Mouse (Mus musculus): Measurements from ENCODE around the gene Dlg1.

DNA sequence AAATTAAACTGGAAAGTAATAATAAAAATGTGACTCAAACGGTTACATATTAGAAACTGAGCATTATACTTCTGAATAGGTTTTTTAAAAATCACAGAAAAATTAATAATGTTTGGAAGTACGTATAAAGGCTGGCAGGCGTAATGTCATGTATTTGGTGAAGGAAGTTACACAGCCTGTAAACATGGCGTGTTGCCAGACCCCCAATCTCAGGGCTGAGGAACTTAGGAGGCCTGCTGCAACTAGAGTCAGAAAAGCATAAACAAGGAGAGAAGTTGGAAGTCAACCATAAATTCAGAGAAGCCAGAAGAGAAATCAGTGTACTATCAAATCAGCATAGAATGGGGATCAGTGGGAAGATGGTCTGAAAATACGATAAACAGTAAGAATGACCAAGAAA is 200.7 kb downstream of the Dlg1 start:
- TF ChIP-seq POLR2A (IDR thresholded peaks at IDR 0.05; ENCODE audit: low read depth, low read length) (no peak), CTCF (conservative IDR thresholded peaks at IDR 0.05; ENCODE audit: insufficient read depth, insufficient read length, low read depth, low read length) (no peak)
